Mouse (Mus musculus) heart, embryonic 11.5 days (tissue): ENCODE results near the gene Dut. TPM values are rescaled to one million over a fixed set of nuclear protein-coding genes. Genes with fewer than 3 reads are reported as not detected.

Experiments used
- ATAC-seq: fragments of 200-750 bp; cut with Nextera tagmentation; replicated peaks from 2 replicates; pipeline ENCODE4 v1.8.0; 2017; ENCODE audit warnings: moderate library complexity; ENCODE audit not compliant: insufficient number of reproducible peaks, low FRiP score, low TSS enrichment
- H3K27ac ChIP-seq: fragments of 300-500 bp; sonication (generic); 2 replicates; pipeline ENCODE4 v1.5.1; 2014; ENCODE audit warnings: mild to moderate bottlenecking, low read depth, low read length
- H3K27me3 ChIP-seq: fragments of 300-500 bp; sonication (generic); 2 replicates; pipeline ENCODE4 v1.6.1; 2014; ENCODE audit warnings: mild to moderate bottlenecking, low read length, mixed read lengths; ENCODE audit not compliant: control insufficient read depth, insufficient read depth
- H3K36me3 ChIP-seq: fragments of 300-500 bp; sonication (generic); 2 replicates; pipeline ENCODE4 v1.6.1; 2014; ENCODE audit warnings: mild to moderate bottlenecking, low read length, moderate library complexity, mixed read lengths; ENCODE audit not compliant: control insufficient read depth, insufficient read depth
- H3K4me1 ChIP-seq: fragments of 300-500 bp; sonication (generic); 2 replicates; pipeline ENCODE4 v1.6.1; 2014; ENCODE audit warnings: low read length; ENCODE audit not compliant: control insufficient read depth, insufficient read depth
- H3K4me2 ChIP-seq: fragments of 300-500 bp; sonication (generic); 2 replicates; pipeline ENCODE4 v1.6.1; 2014; ENCODE audit warnings: mild to moderate bottlenecking, moderate library complexity
- H3K4me3 ChIP-seq: fragments of 300-500 bp; sonication (generic); 2 replicates; pipeline ENCODE4 v1.5.1; 2014; ENCODE audit warnings: low read depth, low read length
- H3K9ac ChIP-seq: fragments of 300-500 bp; sonication (generic); 2 replicates; pipeline ENCODE4 v1.6.1; 2014; ENCODE audit warnings: mild to moderate bottlenecking, low read depth, low read length, moderate library complexity
- H3K9me3 ChIP-seq: fragments of 300-500 bp; sonication (generic); replicated peaks from 2 replicates; pipeline ENCODE4 v1.6.1; 2016; ENCODE audit warnings: low read length; ENCODE audit not compliant: control insufficient read depth
- WGBS: fragments of 180-500 bp; shearing (Covaris S2); extraction: QIAGEN DNeasy Blood & Tissue Kit; methylation state at CpG from one replicate; pipeline ENCODE4 v1.1.7; 2014; ENCODE audit not compliant: insufficient replicate concordance; 5-methylcytosine and 5-hydroxymethylcytosine counted together
- polyA plus RNA-seq: library from polyadenylated mRNA; unstranded; fragments of >200 nt; fragmentation: Nextera tagmentation; extraction: Ambion mirVana; gene quantifications from 2 replicates; pipeline ENCODE4 v1.2.1, GENCODE M21; 2014

Gene Dut
- 148 and 156 TPM in 2 replicates for polyA plus RNA-seq

- peak within 1 kb of the TSS; percentile 69 for H3K4me2 ChIP-seq
- H3K9ac ChIP-seq, result peak within 1 kb of the TSS; percentile 75
- no peaks in the 10 kb centered on the region for H3K9me3 ChIP-seq
- H3K4me3 ChIP-seq, result peak within 1 kb of the TSS; percentile 60
- WGBS, result under 1% methylated on average over 95 of the region's 96 CpGs
- peaks cover 15% of the 10 kb centered on the region for H3K36me3 ChIP-seq
- peak within 1 kb of the TSS; percentile 76 for H3K27ac ChIP-seq
- H3K27me3 ChIP-seq, result no peaks in the 10 kb centered on the region
- ATAC-seq, result peak; percentile 99
- peaks cover 12% of the 10 kb centered on the region for H3K4me1 ChIP-seq
Observed at GRCm38 (mm10) chr2:125247108-125247961, at the start of gene Dut. Dut (plus strand) TSS chr2:125247190.

GRCm38 (mm10) chr2:125208894-125209596 lies 37.9 kb upstream of the Dut start:
- H3K9ac ChIP-seq, result no peak overlapping the region
- no peaks in the 10 kb centered on the region for H3K27me3 ChIP-seq
- H3K4me3 ChIP-seq, result no peak overlapping the region
- no peaks in the 10 kb centered on the region for H3K9me3 ChIP-seq
- no peak for ATAC-seq
- 82% methylated on average over 14 of the region's 14 CpGs for WGBS
- H3K4me2 ChIP-seq, result no peak overlapping the region
- H3K4me1 ChIP-seq, result no peaks in the 10 kb centered on the region
- no peaks in the 10 kb centered on the region for H3K36me3 ChIP-seq
- H3K27ac ChIP-seq, result no peak overlapping the region

- H3K36me3 ChIP-seq, result no peaks in the 10 kb centered on the region
- no peaks in the 10 kb centered on the region for H3K27me3 ChIP-seq
- no peak overlapping the region for H3K4me2 ChIP-seq
- H3K9me3 ChIP-seq, result no peaks in the 10 kb centered on the region
- no peak overlapping the region for H3K4me3 ChIP-seq
- no peak overlapping the region for H3K27ac ChIP-seq
- no peak overlapping the region for H3K9ac ChIP-seq
- no peak for ATAC-seq
- no peaks in the 10 kb centered on the region for H3K4me1 ChIP-seq
- WGBS, result 57% methylated on average over 10 of the region's 10 CpGs
Observed at GRCm38 (mm10) chr2:125211831-125212510, 35.0 kb upstream of the Dut start.

- Histone ChIP-seq H3K4me2 (no peak overlapping the region), H3K4me1 (no peaks in the 10 kb centered on the region), H3K36me3 (no peaks in the 10 kb centered on the region), H3K27ac (no peak overlapping the region), H3K9me3 (no peaks in the 10 kb centered on the region), H3K9ac (no peak overlapping the region), H3K27me3 (no peaks in the 10 kb centered on the region), H3K4me3 (no peak overlapping the region)
- no peak for ATAC-seq
- WGBS, result 6% methylated on average over 3 of the region's 3 CpGs
Observed at GRCm38 (mm10) chr2:125214592-125214991, 32.4 kb upstream of the Dut start.

- 78% methylated on average over 6 of the region's 6 CpGs for WGBS
- Histone ChIP-seq H3K9ac (no peak overlapping the region), H3K4me3 (no peak overlapping the region), H3K4me2 (no peak overlapping the region), H3K27me3 (no peaks in the 10 kb centered on the region), H3K27ac (no peak overlapping the region), H3K36me3 (no peaks in the 10 kb centered on the region), H3K4me1 (no peaks in the 10 kb centered on the region), H3K9me3 (no peaks in the 10 kb centered on the region)
- ATAC-seq, result no peak
Observed at GRCm38 (mm10) chr2:125217286-125217685, 29.7 kb upstream of the Dut start.

- ATAC-seq, result no peak
- H3K4me1 ChIP-seq, result no peaks in the 10 kb centered on the region
- no peak overlapping the region for H3K4me3 ChIP-seq
- H3K9me3 ChIP-seq, result no peaks in the 10 kb centered on the region
- WGBS, result 77% methylated on average over 1 of the region's 1 CpGs
- no peak overlapping the region for H3K4me2 ChIP-seq
- no peaks in the 10 kb centered on the region for H3K27me3 ChIP-seq
- H3K27ac ChIP-seq, result no peak overlapping the region
- H3K9ac ChIP-seq, result no peak overlapping the region
- H3K36me3 ChIP-seq, result no peaks in the 10 kb centered on the region
Observed at GRCm38 (mm10) chr2:125218566-125218965, 28.4 kb upstream of the Dut start.

- Histone ChIP-seq H3K27me3 (no peaks in the 10 kb centered on the region), H3K9ac (no peak overlapping the region), H3K4me2 (no peak overlapping the region), H3K36me3 (no peaks in the 10 kb centered on the region), H3K27ac (no peak overlapping the region), H3K4me3 (no peak overlapping the region), H3K4me1 (no peaks in the 10 kb centered on the region), H3K9me3 (no peaks in the 10 kb centered on the region)
- no peak for ATAC-seq
- WGBS, result 56% methylated on average over 3 of the region's 3 CpGs
Observed at GRCm38 (mm10) chr2:125219268-125219667, 27.7 kb upstream of the Dut start.

- Histone ChIP-seq H3K4me3 (no peak overlapping the region), H3K4me1 (no peaks in the 10 kb centered on the region), H3K27me3 (no peaks in the 10 kb centered on the region), H3K4me2 (no peak overlapping the region), H3K9me3 (no peaks in the 10 kb centered on the region), H3K36me3 (no peaks in the 10 kb centered on the region), H3K27ac (no peak overlapping the region), H3K9ac (no peak overlapping the region)
- WGBS, result 69% methylated on average over 1 of the region's 1 CpGs
- ATAC-seq, result no peak
Observed at GRCm38 (mm10) chr2:125221673-125222072, 25.3 kb upstream of the Dut start.
